Mouse (Mus musculus): ENCODE measurements around the gene Cggbp1. TPM values are rescaled to one million over a fixed set of nuclear protein-coding genes. Genes with fewer than 3 reads are reported as not detected.

The Cggbp1 gene
- polyA plus RNA-seq (2014; fragmentation: Nextera tagmentation; extraction: Ambion mirVana), result 124 and 143 TPM in 2 replicates

DNA sequence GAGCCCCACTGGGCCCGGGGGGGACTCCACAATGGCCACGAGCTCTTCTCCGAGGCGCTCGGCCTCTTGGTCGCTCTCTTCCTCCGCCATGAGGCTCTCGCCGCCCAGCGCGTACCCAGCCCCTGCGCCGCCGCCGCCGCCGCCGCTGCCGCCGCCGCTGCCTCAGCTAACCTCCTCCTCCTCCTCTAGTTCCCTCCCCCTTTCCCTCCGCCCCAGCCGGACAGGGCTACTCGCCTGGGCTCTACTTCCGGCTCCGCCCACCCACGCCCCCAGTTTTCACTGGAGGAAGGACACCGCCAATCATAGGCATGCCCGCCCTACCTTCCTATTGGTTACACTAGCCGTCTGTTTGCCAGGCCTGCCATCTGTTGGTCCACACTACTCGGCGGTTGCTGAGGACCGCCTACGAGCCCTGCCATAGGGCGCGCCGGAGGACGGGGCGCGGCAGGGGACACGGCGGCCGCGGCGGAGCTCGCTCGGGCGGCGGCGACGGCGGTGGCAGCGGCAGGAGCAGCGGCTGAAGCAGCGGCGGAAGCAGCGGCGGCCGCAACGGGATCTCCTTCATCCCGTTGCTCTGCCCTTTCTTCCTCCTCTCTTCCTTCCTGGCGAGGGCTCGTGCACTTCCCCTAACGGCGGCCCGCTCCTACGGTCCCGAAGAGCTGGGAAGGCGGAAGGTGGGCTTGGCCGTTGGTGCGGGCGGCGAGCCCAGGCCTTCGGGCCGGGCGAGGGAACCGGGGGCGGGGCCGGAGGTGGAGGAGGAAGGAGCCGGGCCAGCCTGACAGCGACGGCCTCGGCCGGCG lies at the start of gene Cggbp1, which contains the start of gene Zfp654:
TSS of gene Cggbp1 (plus strand) at position 434 of the 800 bp plus-strand sequence.
TSS of gene Zfp654 (minus strand) at position 90 of the 800 bp plus-strand sequence.
- Histone ChIP-seq H3K4me3 (ENCODE audit: low read depth, low read length) (peak within 1 kb of the TSS; percentile 94), H3K4me2 (peak within 1 kb of the TSS; percentile 90), H3K9ac (ENCODE audit: low read length) (peak within 1 kb of the TSS; percentile 90), H3K9me3 (ENCODE audit: control insufficient read depth, low read length) (no peaks in the 10 kb centered on the region), H3K36me3 (ENCODE audit: control insufficient read depth, insufficient read depth, low read length) (no peaks in the 10 kb centered on the region; the same call in 1 of the 2 replicates), H3K27me3 (ENCODE audit: control insufficient read depth, insufficient read depth, low read length) (no peaks in the 10 kb centered on the region), H3K4me1 (ENCODE audit: control insufficient read depth, insufficient read depth, low read length) (peaks cover 9% of the 10 kb centered on the region), H3K27ac (ENCODE audit: low read depth, low read length) (peak within 1 kb of the TSS; percentile 92)
- peak; percentile 100 for ATAC-seq (ENCODE audit: low FRiP score)
- DNase-seq (ENCODE audit: low spot score, missing footprints), result peak; percentile 100
- WGBS, result under 1% methylated on average over 72 of the region's 85 CpGs

DNA sequence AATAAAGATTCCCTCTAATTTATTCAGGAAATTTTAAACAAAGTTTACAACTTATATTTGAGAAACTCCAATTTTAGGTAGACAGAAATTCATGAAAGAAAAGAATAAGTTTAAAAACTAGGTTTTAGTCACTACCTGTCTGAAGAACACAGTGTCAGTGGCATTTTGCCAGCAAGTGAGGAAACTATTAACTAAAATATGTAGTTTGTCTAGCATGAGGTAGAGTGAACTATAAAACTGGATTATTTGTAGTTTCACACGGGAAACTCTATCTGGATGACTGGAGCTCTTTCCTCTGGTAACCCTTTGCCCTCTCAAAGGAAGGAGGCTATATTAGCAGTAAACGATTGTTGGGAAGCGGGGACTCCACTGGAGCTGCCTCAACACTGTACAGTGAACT lies 48.8 kb upstream of the Cggbp1 start:
- ATAC-seq (ENCODE audit: low FRiP score) (no peak), DNase-seq (ENCODE audit: low spot score, missing footprints) (no peak)
- 92% methylated on average over 3 of the region's 3 CpGs for WGBS
- Histone ChIP-seq H3K4me2 (no peak overlapping the region), H3K9ac (ENCODE audit: low read length) (no peak overlapping the region), H3K9me3 (ENCODE audit: control insufficient read depth, low read length) (no peaks in the 10 kb centered on the region), H3K36me3 (ENCODE audit: control insufficient read depth, insufficient read depth, low read length) (peaks cover 2% of the 10 kb centered on the region; the same call in 1 of the 2 replicates), H3K4me3 (ENCODE audit: low read depth, low read length) (no peak overlapping the region), H3K27me3 (ENCODE audit: control insufficient read depth, insufficient read depth, low read length) (no peaks in the 10 kb centered on the region), H3K27ac (ENCODE audit: low read depth, low read length) (no peak overlapping the region), H3K4me1 (ENCODE audit: control insufficient read depth, insufficient read depth, low read length) (no peaks in the 10 kb centered on the region)

DNA sequence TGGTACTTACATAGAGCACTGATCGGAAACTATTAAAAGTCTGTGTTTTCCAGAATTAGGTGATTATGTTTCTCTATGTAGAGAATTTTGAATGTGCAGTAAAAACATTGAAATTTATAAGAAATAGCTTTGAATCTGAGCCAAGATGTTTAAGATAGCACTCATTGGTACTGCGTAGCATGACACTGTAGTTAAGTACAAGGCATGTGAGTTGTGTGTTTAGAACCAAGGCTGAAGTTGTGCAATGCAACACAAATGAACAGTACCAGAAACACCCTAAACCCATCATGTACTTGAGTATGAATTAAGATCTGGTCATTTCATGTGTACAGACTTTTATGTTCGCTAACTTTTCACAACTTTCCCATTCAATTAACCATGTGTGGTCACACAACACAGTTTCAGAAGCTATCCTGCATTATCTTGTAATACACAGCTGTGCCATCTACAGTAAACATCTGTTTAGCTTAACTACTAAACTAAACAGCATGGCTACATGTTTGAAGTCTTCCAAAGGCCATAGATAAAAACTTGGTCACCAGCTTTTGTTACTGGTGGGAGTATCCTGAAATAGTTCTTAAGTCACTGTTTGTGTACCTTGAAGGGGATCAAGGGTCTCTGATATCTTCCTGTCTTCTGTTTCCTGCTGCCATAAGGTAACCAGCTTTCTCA lies 34.6 kb upstream of the Cggbp1 start:
- no peaks in the 10 kb centered on the region for H3K4me1 ChIP-seq (ENCODE audit: control insufficient read depth, insufficient read depth, low read length)
- no peak overlapping the region for H3K4me2 ChIP-seq
- no peak overlapping the region for H3K4me3 ChIP-seq (ENCODE audit: low read depth, low read length)
- no peaks in the 10 kb centered on the region for H3K9me3 ChIP-seq (ENCODE audit: control insufficient read depth, low read length)
- no peak overlapping the region for H3K9ac ChIP-seq (ENCODE audit: low read length)
- no peaks in the 10 kb centered on the region for H3K36me3 ChIP-seq (ENCODE audit: control insufficient read depth, insufficient read depth, low read length)
- H3K27ac ChIP-seq (ENCODE audit: low read depth, low read length), result no peak overlapping the region
- ATAC-seq (ENCODE audit: low FRiP score) (no peak), DNase-seq (ENCODE audit: low spot score, missing footprints) (no peak)
- WGBS, result 97% methylated on average over 3 of the region's 3 CpGs
- H3K27me3 ChIP-seq (ENCODE audit: control insufficient read depth, insufficient read depth, low read length), result no peaks in the 10 kb centered on the region

DNA sequence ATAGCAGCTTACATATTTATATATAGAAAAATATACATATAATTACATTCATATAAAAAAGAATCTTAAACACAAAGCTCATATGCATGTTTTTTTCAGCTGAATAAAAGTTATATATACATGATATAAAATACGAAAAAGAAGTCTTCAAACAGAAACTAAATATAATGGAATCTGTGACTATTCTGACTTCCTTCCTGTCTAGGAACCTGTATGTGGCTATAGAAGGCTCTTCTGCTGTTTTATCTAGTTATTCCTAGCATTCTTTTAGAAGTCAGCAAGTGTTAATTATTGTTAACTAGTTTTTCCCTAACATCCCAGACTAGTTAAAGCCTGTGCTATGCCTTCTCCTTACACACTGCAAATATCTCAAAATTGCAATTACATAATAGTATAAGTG lies 27.9 kb upstream of the Cggbp1 start:
- no peak for DNase-seq (ENCODE audit: low spot score, missing footprints)
- H3K4me1 ChIP-seq (ENCODE audit: control insufficient read depth, insufficient read depth, low read length), result no peaks in the 10 kb centered on the region
- no peaks in the 10 kb centered on the region for H3K27me3 ChIP-seq (ENCODE audit: control insufficient read depth, insufficient read depth, low read length)
- H3K27ac ChIP-seq (ENCODE audit: low read depth, low read length), result no peak overlapping the region
- H3K4me3 ChIP-seq (ENCODE audit: low read depth, low read length), result no peak overlapping the region
- no peak overlapping the region for H3K4me2 ChIP-seq
- no peak overlapping the region for H3K9ac ChIP-seq (ENCODE audit: low read length)
- H3K36me3 ChIP-seq (ENCODE audit: control insufficient read depth, insufficient read depth, low read length), result no peaks in the 10 kb centered on the region
- ATAC-seq (ENCODE audit: low FRiP score), result no peak
- no peaks in the 10 kb centered on the region for H3K9me3 ChIP-seq (ENCODE audit: control insufficient read depth, low read length)
- 91% methylated on average over 1 of the region's 1 CpGs for whole genome bisulfite sequencing

DNA sequence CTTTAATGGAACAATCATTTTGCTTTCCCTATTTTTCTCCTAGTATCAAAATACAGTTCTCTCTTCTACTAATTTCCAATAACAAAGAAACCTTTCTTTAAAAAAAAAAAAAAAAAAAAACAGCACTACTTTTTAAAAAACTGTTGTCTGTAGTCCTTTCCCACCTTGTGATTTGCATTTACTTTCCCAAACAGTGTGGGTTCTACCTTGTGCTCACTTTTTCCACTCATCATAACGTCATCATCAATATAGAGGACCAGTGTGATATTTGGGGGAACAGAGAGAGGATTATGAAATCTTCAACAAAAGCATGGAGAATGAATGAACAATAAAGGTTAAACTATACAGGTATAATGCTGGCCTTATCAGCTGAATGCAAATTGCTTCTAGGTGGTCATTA lies 27.3 kb upstream of the Cggbp1 start:
- Histone ChIP-seq H3K9me3 (ENCODE audit: control insufficient read depth, low read length) (no peaks in the 10 kb centered on the region), H3K4me1 (ENCODE audit: control insufficient read depth, insufficient read depth, low read length) (no peaks in the 10 kb centered on the region), H3K9ac (ENCODE audit: low read length) (no peak overlapping the region), H3K27ac (ENCODE audit: low read depth, low read length) (no peak overlapping the region), H3K4me2 (no peak overlapping the region), H3K36me3 (ENCODE audit: control insufficient read depth, insufficient read depth, low read length) (no peaks in the 10 kb centered on the region), H3K27me3 (ENCODE audit: control insufficient read depth, insufficient read depth, low read length) (no peaks in the 10 kb centered on the region), H3K4me3 (ENCODE audit: low read depth, low read length) (no peak overlapping the region)
- ATAC-seq (ENCODE audit: low FRiP score) (no peak), DNase-seq (ENCODE audit: low spot score, missing footprints) (no peak)
- WGBS, result 92% methylated on average over 1 of the region's 1 CpGs

DNA sequence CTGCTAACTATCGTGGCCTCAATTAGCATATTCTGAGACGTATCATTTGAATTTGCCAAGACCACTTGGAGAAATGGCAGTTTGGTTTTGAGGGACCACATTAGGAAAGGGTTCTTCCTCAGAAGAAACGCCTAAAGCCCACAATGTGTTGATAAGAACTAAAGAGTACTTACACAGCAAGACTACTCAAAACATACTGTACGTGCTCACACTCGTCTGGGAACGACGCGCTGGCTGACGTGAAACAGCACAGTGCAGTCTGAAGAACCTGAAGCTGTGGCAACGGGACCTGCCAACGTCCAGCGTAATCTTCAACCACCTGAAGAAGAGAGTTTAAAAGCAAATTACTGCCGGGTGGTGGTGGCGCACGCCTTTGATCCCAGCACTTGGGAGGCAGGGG lies 21.5 kb upstream of the Cggbp1 start:
- H3K27me3 ChIP-seq (ENCODE audit: control insufficient read depth, insufficient read depth, low read length), result no peaks in the 10 kb centered on the region
- no peak overlapping the region for H3K4me2 ChIP-seq
- no peaks in the 10 kb centered on the region for H3K9me3 ChIP-seq (ENCODE audit: control insufficient read depth, low read length)
- WGBS, result 95% methylated on average over 15 of the region's 15 CpGs
- no peaks in the 10 kb centered on the region for H3K4me1 ChIP-seq (ENCODE audit: control insufficient read depth, insufficient read depth, low read length)
- no peak overlapping the region for H3K4me3 ChIP-seq (ENCODE audit: low read depth, low read length)
- H3K27ac ChIP-seq (ENCODE audit: low read depth, low read length), result no peak overlapping the region
- ATAC-seq (ENCODE audit: low FRiP score), result no peak
- H3K9ac ChIP-seq (ENCODE audit: low read length), result no peak overlapping the region
- H3K36me3 ChIP-seq (ENCODE audit: control insufficient read depth, insufficient read depth, low read length), result no peaks in the 10 kb centered on the region
- peak; percentile 57 for DNase-seq (ENCODE audit: low spot score, missing footprints)

DNA sequence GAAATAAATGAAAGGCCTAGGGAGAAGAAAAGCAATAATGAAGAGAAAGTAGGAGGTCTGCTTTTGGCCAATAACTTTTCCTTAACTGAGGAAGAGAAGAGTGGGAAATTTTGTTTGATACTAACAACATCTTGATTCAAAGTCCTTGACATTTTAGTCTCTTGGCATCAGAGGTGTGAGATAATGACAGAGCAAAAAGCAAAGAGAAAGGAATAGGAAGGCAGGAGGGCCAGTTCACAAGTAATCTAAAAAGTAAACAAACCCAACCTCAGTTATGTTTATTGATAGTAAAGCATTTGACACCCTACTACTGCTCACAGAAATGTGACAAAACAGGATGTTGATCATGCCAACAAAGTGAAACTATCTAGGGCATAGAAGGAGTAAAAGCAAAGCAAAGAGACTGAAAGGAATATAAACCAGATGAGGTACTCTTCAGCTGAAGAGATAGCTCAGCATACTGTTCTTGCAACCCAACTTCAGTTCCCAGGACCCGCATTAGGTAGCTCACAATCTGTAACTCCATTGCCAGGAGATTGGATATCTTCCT lies 15.7 kb upstream of the Cggbp1 start:
- Histone ChIP-seq H3K9me3 (ENCODE audit: control insufficient read depth, low read length) (no peaks in the 10 kb centered on the region), H3K4me2 (no peak overlapping the region), H3K27ac (ENCODE audit: low read depth, low read length) (no peak overlapping the region), H3K4me3 (ENCODE audit: low read depth, low read length) (no peak overlapping the region), H3K27me3 (ENCODE audit: control insufficient read depth, insufficient read depth, low read length) (no peaks in the 10 kb centered on the region), H3K36me3 (ENCODE audit: control insufficient read depth, insufficient read depth, low read length) (no peaks in the 10 kb centered on the region), H3K9ac (ENCODE audit: low read length) (no peak overlapping the region), H3K4me1 (ENCODE audit: control insufficient read depth, insufficient read depth, low read length) (no peaks in the 10 kb centered on the region)
- WGBS, result 87% methylated on average over 1 of the region's 1 CpGs
- DNase-seq (ENCODE audit: low spot score, missing footprints) (no peak), ATAC-seq (ENCODE audit: low FRiP score) (no peak)

DNA sequence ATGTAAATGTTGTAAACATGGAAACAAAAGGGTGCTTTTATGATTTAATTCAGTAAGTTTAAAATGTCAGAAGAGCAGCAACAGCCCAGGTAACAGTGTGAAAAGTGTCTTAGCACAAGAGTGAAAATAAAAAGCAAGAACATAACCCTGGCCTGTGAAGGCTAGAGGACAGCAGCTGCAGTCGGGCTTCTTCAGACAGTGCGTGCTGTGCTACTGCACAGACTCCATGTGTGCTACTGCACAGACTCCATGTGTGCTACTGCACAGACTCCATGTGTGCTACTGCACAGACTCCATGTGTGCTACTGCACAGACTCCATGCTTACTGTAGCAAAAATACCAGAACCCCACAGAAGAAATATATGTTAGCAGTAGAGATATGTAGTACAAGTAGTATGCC lies 15.1 kb upstream of the Cggbp1 start:
- H3K4me2 ChIP-seq, result no peak overlapping the region
- H3K4me1 ChIP-seq (ENCODE audit: control insufficient read depth, insufficient read depth, low read length), result no peaks in the 10 kb centered on the region
- DNase-seq (ENCODE audit: low spot score, missing footprints), result no peak
- H3K27me3 ChIP-seq (ENCODE audit: control insufficient read depth, insufficient read depth, low read length), result no peaks in the 10 kb centered on the region
- H3K27ac ChIP-seq (ENCODE audit: low read depth, low read length), result no peak overlapping the region
- 93% methylated on average over 2 of the region's 2 CpGs for WGBS
- no peak overlapping the region for H3K9ac ChIP-seq (ENCODE audit: low read length)
- no peak overlapping the region for H3K4me3 ChIP-seq (ENCODE audit: low read depth, low read length)
- no peaks in the 10 kb centered on the region for H3K36me3 ChIP-seq (ENCODE audit: control insufficient read depth, insufficient read depth, low read length)
- no peaks in the 10 kb centered on the region for H3K9me3 ChIP-seq (ENCODE audit: control insufficient read depth, low read length)
- no peak for ATAC-seq (ENCODE audit: low FRiP score)
